Mouse (Mus musculus) lung, adult 18-20 months (tissue): ENCODE data around the gene Maml2.

ENCODE experiments used
- DNase-seq, 2 experiments: peaks; one replicate each; pipeline ENCODE4 v3.0.0; 2022; ENCODE audit warnings: mixed read lengths in 2 of 2

Maml2 gene

DNA sequence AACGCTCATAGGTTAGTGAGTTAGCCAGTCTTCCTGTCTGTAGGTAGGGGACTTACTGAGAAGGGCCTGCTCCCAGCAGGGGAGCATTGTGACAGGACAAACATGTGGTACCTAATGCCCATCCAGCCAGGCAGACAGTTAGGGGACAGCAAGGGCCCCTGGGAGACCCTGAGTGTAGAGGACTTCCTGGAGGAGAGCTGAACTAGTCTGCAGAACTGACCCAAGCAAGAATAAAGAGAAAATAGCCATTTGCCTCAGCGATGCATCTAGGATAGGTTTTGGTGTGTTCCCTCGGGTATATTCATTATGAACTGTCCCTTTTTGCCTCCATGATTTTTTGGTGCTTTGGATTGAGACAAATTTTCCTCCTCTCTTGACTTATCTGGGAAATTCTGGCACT, 199.3 kb downstream of the Maml2 start:
- no peak for DNase-seq

DNA sequence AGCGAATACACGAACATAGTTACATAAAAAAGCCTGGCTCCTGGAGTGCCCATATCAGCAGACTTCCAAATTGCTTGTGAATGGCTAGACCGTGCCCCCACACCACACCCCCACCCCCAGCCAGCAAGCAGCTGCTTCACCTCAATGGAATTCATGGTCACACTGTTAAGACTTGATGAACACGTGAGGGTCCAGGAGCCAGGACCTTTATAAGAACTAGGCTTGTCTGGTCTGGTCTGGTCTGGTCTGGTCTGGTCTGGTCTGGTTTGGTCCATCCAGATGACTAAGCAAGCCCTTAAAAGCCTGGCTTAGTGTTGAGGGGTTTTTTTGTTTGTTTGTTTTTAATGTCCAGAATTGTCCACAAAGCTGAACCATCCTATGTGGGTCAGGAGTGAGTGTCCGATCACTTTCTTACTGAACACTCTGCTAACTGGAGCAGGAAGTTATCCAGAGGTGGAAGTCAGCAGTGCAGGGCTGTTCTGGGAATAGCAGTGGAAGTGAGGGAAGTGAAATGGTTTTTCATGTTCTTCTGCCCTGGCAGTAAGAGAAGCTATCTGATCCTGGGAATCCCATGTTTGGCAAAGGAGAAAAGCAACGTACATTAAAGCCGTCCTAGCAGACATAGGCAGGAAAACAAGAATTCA, 200.1 kb downstream of the Maml2 start:
- DNase-seq, result peak; percentile 18 to 41

DNA sequence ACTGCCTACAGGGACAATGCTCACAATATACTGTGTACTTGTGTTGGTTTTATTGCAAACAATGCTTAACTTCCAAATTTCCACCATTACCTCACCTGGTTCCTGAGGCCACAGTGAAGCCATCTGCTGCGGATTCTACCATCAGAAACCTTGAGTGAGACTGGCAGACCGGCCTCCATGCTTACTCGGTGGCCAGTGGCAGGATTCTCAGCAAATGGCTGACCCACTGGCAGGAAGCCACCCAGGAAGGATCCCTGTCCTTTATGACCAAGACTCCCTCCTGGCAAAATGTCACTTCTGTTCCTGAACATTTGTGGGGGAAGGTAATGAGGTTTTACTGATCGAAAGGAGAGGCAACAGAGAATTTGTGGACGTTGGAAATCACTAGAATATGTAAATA, 202.3 kb downstream of the Maml2 start:
- no peak for DNase-seq

DNA sequence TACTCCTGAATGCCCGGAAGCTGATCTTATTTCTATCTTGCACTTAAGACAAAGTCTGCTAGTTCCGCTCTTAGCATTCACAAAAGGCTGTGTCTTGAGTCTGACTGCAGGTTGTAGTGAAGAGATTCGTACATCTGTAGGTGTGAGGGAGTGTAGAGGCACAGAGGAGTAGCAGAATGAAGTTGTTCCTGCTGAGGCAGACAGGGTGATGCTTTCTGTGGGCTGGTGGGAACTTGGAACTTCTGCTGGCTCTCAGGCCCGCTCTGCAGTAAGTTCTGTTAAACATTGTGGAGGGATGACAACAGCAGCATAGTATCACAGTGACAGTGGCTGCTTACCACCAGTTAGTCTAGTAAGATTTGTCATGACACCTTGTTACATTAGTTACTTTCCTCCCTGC, 207.3 kb downstream of the Maml2 start:
- DNase-seq, result no peak

DNA sequence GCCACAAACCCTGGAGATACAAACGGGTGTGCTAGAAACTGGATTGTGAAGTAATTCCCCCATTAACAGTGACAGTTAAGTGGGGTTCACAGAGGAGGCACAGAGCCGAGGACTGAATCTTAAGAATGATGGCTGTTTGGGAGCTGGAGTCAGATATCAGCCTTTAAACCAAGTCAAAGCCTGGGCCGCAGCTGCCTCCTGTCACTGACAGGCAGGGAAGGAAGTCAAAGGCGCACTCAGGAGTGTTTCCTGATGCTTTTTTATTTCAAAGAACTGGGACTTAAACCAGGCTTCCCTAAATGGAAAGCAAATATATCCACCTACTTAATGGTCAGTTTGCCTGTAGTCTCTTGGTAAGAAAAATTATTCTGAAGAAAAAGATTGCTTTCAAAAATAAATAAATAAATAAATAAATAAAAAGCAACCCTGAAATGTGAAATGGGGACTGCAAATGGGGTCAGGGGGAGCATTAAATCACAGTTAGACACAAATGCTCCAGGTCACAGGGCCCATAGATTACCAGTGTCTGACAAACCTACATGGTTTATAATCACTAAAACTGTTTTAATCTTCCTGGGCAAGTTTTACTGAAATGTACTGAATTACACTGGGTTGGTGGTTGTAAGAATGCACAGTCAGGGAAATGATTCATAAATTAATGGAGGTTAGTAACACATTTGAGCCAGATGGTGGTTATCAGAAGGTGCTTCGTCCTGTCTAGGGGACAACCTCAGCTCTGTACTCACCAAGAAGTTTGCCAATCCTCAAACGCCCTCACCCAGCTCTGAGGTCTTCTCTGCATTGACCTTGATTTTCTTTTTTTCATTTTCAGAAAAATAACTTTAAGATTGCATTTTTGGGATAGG, 209.4 kb downstream of the Maml2 start:
- peak in 1 of 2 experiments; percentile 53 for DNase-seq

DNA sequence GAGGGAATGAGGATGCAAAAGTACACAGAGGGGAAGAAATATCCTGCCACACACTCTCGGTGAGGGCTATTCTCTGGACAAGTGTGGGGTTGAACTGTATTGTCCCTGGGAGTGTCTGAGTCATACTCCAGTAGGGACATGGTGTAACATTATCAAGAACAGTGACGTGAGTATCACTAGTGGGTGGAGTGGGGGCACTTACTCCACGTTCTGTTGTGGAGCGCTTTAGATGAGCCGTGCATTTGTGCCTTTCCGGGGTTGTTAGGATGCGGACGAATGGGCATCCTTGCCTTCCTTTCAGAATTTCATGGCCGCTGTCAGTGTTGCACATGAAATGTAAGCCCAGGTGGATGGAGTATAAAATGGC, 210.0 kb downstream of the Maml2 start:
- DNase-seq, result peak in 1 of 2 experiments; percentile 21

DNA sequence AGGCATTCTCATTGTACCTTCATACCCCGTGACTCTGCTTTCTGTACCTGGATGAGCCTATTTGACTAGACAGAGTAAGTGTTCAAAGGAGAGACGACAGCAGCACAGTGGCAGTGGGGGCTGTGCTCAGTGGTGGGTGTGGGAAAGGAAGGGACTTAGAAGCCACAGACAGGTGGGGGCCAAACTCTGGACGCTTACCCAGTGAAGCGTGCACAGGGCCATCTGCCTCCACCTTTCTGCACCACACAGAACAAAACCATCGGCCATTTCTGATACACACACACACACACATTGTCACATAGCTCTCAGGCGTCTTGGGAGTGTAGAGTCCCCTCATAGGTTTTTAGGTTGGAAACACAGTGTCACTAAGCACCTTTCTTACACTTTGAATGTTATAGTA, 212.0 kb downstream of the Maml2 start:
- no peak for DNase-seq

DNA sequence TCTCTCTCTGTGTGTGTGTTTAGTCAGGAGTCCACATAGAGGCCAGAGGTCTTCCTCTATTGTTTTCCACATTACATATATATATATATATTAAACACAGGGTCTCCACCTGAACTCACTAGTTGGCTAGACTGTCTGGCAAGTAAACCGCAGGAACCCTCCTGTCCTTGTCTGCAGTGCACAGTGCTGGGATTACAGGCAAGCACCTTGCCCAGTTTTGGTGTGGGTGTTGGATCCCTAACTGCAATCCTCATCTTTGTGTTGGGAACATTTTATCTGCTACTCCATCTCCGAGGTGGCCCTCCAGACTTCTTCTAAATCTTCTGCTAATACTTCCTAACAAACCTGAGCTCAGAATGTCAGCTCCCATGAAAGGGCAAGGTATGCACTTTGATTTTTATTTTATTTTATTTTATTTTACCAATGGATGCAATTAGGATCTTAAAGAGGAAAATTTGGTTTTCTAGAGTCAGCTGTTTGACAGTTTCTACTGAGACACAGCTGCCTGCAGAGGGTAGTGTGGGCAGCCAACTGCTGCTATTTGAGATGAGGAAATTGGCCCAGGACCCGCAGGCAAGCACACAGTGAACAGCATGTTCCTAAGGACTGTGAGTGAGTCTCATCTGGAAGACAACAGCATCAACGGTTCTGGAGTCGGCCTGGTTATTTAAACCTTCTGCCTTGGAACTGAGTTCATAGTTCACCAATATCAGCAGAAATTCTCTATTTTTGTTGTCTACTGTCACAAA, 213.0 kb downstream of the Maml2 start:
- peak; percentile 61 to 64 for DNase-seq

DNA sequence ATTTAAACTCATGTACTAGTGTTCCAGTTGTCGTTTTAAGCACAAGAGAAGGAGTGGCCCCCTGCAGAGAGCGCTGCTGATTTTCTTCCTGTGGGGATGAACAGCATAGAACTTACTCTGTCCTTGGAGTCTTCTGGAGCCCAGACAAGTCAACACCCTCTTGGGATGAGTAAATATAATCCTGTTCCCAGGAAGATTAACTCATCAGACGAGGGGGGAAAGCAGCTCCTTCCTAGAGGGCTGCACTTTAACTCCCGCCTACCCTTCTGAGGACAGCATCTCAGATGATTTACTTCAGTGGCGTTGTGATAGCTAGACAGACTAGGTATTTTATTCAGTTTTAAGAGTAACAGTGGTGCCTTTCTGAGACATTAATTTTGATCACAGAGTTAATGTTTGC, 215.4 kb downstream of the Maml2 start:
- DNase-seq, result no peak

DNA sequence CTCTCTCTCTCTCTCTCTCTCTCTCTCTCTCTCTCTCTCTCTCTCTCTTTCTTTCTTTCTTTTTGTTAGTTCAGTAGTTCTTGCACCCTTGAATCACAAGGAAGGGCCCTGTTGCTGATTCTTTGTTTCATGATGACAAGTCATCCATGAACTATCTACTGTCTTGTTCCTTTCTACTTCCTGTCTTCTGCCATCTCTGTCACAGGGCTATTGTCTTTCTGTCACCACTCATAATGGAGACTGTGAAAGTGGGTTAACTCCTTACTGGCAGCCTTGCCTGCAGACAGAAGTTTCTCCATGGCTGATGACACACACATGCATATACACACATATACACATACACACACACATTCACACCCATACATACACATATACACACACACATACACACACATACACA, 216.7 kb downstream of the Maml2 start:
- no peak for DNase-seq

DNA sequence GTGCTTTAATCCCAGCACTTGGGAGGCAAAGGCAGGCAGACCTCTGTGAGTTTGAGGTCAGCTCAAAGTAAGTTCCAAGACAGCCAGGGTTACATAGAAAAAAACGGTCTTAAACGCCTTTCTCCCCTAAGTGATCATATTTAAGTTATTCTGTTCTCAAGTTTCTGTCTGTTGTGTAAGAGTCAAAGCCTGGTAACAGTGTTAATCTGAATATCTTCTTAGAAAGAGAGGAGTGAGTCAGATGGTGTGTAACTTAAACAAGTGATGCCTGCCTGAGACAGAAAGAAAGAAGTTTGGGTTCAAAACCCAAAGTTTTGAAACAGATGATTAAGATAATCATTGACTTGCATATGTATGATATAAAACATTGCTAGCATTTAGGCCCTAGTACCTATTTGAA, 218.2 kb downstream of the Maml2 start:
- no peak for DNase-seq

DNA sequence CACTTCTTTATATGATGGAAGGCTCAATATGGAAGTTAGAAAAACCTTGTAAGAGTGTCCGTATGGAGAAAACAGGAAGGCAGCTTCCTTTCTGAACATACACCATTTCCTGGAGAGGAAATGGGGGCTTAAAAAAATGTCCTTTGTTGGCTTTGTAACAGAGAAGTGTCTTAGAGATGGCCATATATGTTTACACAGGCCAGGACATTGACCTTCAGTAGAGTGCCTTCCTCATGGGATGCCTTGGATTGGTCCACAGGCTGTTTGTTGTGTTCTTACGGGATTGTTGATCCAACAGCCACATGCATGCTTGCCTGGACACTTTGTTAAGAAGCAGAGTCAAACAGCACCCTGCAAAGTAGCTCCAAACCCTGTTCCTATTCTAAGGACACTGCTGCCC, 220.3 kb downstream of the Maml2 start:
- DNase-seq, result no peak

DNA sequence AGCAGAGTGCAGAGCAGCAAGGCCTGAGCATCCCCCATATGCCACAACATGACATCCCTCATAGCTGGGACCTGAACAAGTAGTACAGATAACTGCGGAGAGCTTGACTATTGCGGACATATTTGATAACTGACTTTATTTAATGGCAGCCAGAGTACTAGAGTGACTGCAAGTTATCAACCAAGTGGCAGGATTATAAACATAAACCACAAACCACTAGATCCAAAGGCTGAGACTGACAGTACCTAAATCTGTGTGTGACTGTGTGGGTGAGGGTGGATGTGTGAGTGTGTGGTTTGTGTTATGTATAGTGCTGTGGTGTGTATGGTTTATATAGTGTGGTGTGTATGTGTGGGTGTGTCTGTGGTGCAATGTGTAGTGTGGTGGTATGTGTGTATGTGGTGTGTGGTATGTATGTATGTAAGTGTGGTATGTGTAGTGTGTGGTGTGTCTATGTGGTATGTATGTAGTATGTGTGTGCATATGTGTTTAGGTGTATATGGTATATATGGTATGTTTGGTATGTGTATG, 220.7 kb downstream of the Maml2 start:
- DNase-seq, result no peak

DNA sequence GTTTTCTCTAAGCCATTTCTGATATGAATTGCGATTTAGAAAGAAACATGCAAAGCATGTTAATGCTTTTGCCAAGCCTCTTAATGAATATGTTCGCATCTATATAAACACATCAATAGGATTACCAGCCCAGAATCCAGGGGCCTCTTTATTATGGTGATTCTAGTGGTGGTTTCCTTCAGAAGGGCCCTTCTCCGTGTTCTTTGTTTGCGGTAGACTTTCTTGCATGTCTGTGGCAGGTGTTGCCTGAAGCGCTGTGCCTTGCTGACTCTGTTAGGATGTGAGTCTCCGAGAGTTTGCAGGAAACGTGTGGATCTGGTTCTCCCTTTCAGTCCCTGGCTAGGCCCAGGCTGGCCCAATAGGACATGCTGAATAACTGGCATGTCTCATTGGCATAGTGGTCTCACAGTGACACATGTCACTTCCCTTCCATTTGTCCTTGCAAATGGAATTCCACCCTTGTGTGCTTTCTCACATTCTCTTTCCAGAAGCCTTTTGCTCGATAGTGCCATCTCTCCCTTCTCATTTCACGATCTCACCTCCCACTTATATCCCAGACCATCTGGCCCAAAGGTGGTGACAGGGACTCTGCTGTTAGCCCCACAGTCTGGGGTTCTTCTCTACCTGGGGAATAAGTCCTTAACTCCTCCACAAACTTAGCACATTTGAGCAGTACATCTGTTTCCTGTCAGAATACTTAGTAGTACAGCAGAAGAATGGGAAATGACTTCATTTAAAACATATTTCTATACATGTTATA, 224.5 kb downstream of the Maml2 start:
- no peak for DNase-seq

DNA sequence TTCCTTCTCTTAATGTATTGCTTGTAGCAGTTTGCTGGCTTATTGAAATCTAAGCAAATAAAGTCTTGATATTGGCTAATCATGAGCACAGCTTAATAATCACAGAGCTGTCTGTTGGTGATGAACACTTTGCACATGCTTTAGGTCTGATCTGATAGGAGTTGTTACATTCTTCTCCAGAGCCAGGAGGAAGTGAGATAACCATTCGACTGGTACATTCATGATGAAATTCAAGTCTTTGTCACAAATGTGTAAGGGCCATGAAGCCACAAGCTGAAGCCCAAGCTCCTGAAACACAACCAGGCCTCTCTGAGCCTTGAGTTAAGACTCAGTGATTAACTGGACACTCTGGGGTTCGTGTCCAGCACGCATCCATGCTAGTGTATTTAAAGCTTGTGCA, 225.3 kb downstream of the Maml2 start:
- no peak for DNase-seq

DNA sequence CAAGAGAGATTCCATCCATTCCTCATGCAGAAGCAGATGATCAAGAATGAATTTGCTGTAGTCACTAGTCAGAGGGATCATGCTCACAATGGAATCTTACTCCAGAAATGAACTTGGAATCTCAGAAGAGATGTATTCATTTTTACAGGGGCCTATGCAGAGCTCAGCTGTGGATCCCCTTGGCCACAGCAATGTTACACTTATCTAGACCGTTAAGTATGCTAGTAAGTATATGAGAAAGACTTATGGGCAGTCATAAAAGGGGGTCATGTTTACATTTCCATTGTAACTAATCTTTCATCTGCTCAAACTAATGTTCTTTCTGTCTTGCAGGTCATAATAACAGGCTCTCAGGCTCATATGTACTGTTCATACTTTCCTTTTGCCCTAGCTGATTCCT, 227.3 kb downstream of the Maml2 start:
- no peak for DNase-seq

DNA sequence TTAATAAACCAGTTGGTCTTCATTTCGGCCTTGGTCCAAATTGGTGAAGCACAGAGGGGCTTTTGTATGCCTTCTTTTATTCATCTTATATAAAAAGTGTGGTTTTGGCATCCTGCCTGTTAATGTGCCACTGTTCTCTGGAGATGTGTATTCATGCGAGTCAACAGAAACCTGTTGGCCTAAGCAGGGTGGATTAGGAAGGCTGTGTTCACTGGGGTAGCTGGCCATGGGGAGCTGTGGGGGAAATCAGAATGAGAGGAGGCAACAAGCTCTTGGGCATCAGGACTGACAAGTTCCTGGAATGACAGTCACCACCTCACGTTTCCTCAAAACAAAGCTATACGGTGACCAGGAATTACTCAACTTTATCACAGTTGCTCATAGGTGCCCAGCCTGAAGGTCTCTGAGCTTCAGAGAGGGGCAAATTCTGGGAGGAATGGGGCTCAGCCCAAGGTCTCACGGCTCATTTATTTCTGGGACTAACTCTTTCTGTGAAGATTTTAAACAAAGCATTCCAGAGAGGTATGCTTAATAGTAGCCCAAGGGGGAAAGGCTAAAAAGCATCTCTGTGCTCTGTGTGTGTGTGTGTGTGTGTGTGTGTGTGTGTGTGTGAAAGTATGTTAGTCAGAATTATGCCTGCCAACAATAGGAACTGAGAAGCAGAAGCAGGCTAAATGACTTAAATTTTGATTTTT, 228.0 kb downstream of the Maml2 start:
- DNase-seq, result peak in 1 of 2 experiments; percentile 35

DNA sequence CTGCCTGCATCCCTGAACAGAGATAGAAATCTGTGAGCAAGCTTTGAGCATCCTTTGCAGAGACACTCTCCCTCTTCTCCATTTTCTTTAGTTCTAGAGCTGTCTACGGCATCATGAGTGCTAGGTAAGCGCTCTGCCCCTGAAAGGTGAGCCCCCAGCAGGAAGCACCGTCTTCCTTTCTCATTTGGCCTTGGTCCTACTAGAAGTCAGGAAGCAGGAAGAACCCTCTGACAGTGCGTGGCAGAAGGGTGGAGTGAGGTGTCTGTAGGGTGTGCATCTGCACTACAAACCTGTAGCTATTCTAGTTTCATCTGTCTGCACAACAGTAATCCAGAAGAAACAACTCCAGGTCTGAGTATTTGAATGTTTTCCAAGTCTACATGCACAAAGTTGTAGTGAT, 232.8 kb downstream of the Maml2 start:
- DNase-seq, result no peak

DNA sequence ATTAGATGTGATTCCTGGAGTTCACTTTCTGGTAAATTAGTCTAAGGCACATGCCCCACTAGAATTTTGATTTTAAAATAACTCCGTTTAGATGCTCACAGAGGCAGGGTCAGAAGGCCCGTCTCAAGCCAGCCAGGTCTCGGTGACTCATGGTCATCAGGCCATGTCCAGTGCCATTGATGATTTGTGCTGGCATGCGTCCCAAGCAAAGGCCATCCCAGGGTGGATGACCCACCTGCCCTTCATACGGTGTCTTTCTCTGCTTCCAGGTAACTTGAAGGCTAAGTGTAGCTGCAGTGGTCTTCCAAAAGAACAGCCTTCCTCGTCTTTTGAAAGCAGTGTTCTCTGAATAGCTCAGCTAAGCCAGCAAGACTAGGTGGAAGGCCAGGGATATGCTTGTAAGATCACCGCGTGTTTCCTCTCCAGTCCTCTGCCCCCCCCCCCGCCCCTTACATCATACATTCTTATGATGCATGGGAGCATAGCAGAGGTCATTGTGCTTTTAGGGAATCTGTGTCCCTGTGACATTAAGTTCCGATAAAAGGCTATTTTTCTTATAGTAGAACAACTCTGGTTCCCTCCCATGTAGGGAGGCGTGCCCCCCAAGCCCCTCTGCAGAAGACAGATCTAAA, 235.4 kb downstream of the Maml2 start:
- no peak for DNase-seq

DNA sequence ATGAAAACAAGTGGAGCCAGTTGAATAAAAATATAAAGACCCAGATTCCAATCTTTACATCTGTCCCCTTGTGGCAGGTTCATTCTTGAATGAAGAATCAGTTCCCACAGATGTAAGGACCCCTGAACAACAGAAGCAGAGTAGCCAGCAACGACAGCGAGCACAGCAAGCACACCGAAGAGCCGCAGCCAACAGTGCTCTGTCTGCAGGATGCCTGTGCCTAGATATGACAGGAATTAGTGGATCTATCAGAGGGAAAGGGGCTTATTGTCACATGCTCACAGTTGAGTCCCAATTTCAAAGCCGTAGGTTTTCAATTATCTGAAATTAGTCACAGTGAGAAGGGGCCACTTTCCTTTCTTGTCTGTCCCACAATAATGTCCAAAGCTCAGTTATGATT, 238.0 kb downstream of the Maml2 start:
- DNase-seq, result no peak

DNA sequence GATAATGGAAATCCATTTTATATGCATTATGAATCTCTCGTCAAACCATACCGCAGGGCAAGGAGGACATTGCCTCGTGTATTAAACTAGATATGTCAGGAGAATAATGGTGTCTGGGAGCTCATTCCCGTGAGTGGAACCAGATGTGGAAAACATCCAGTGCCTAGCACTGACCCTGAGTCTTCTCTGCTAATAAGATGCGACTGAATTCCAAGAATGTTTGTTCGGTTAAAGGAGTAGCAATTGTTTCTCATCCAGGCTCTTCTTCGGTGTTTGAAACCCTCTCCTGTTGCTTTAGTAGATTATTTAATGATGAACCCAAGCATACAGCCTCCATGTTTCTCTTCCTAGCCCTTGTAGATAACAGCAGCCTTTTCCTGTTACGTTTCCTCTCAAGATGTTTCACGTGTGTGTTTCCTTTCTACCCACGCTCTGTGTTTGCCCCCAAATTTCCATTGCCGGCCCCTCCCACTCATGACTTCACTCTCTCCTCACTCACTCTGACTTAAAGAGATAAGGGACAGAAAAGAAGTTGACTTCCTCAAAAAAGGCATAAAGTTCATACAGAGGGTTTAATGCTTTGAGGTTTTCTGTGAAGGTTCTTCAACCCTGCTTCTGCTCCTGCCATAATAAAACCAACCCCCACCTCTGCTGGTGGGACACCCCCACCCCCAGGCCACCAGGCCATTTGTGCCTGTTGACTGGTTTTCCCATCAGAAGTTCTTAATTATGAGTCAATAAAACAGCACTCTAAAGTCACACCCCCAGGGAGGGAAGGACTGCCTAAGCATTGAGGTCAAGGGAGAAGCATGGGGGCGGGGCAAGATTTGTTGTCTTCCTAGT, 238.9 kb downstream of the Maml2 start:
- DNase-seq, result peak; percentile 33 to 58
